Mouse (Mus musculus): ENCODE data around the gene Spata21. TPM values are rescaled to one million over a fixed set of nuclear protein-coding genes. Genes with fewer than 3 reads are reported as not detected.

Spata21 gene
- 0.33 TPM in 1 of 2 replicates, not detected in the other for polyA plus RNA-seq (2014; fragmentation: Nextera tagmentation; extraction: Ambion mirVana)

GRCm38 (mm10) chr4:141088033-141088432 is at the start of gene Spata21:
Gene Spata21, plus strand, starts transcription at chr4:141088333.
- Histone ChIP-seq H3K4me2 (ENCODE audit: low read depth, low read length) (no peak within 1 kb of the TSS), H3K9me3 (ENCODE audit: control insufficient read depth, low read length) (no peaks in the 10 kb centered on the region), H3K4me3 (ENCODE audit: low read depth, low read length) (no peak within 1 kb of the TSS), H3K36me3 (ENCODE audit: control insufficient read depth, insufficient read depth, low read length) (no peaks in the 10 kb centered on the region), H3K9ac (ENCODE audit: low read depth, low read length) (no peak within 1 kb of the TSS), H3K27ac (replicated peaks; ENCODE audit: low read depth, low read length) (no peak within 1 kb of the TSS), H3K4me1 (ENCODE audit: control insufficient read depth, insufficient read depth, low read length) (no peaks in the 10 kb centered on the region), H3K27me3 (replicated peaks; ENCODE audit: control insufficient read depth, insufficient read depth, low read length) (no peaks in the 10 kb centered on the region)
- 72% methylated on average over 6 of the region's 6 CpGs for WGBS
- ATAC-seq (ENCODE audit: low read depth) (no peak), DNase-seq (ENCODE audit: low spot score) (no peak)

DNA sequence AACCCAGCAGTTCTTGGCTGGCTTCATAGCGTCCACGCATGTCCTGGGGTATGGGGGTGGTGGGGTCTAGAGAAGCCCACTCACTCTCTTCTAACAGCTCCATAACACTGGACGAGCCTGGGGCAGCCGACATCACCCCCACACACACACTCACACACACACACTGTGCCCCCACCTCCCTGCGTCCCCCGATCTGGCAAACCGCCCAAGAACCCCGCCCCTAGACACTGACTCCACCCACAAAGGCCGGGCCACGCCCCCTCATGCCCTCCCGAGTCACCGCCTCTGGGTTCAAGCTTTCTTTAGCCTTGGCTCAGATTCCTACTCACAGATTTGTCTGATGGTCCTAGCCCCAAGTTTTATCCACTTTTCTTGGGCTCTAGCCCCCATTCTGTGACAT is 47.0 kb upstream of the Spata21 start:
- no peak overlapping the region for H3K4me2 ChIP-seq (ENCODE audit: low read depth, low read length)
- H3K4me3 ChIP-seq (ENCODE audit: low read depth, low read length) = no peak overlapping the region
- no peaks in the 10 kb centered on the region for H3K27me3 ChIP-seq (replicated peaks; ENCODE audit: control insufficient read depth, insufficient read depth, low read length)
- ATAC-seq (ENCODE audit: low read depth) = no peak
- H3K27ac ChIP-seq (replicated peaks; ENCODE audit: low read depth, low read length) = no peak overlapping the region
- no peak overlapping the region for H3K9ac ChIP-seq (ENCODE audit: low read depth, low read length)
- DNase-seq (ENCODE audit: low spot score) = no peak
- 59% methylated on average over 11 of the region's 12 CpGs for WGBS
- peaks cover 24% of the 10 kb centered on the region; the same call in 1 of the 2 replicates for H3K36me3 ChIP-seq (ENCODE audit: control insufficient read depth, insufficient read depth, low read length)
- no peaks in the 10 kb centered on the region for H3K9me3 ChIP-seq (ENCODE audit: control insufficient read depth, low read length)
- H3K4me1 ChIP-seq (ENCODE audit: control insufficient read depth, insufficient read depth, low read length) = no peaks in the 10 kb centered on the region

DNA sequence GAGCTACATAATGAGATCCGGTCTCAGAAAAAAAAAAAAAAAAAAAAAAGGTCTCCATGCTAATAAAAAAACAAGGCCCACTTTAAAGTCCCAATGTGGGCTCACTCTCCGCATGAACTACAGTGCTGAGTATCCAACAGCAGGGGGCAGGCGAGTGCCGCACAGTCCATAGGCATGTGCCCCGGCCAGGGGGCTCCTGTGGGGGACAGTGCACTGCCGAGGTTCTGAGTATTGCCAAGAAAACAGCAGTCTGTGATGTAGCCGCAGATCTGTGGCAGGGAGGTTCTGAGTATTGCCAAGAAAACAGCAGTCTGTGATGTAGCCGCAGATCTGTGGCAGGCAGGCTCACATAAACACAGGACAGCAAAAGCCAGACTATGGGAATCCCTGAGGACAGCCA is 43.3 kb upstream of the Spata21 start:
- Histone ChIP-seq H3K9ac (ENCODE audit: low read depth, low read length) (no peak overlapping the region), H3K4me1 (ENCODE audit: control insufficient read depth, insufficient read depth, low read length) (no peaks in the 10 kb centered on the region), H3K9me3 (ENCODE audit: control insufficient read depth, low read length) (no peaks in the 10 kb centered on the region), H3K4me3 (ENCODE audit: low read depth, low read length) (no peak overlapping the region), H3K4me2 (ENCODE audit: low read depth, low read length) (no peak overlapping the region), H3K36me3 (ENCODE audit: control insufficient read depth, insufficient read depth, low read length) (peaks cover 24% of the 10 kb centered on the region; the same call in 1 of the 2 replicates), H3K27me3 (replicated peaks; ENCODE audit: control insufficient read depth, insufficient read depth, low read length) (no peaks in the 10 kb centered on the region), H3K27ac (replicated peaks; ENCODE audit: low read depth, low read length) (peak overlapping the region; percentile 46)
- 13% methylated on average over 8 of the region's 8 CpGs for WGBS
- peak; percentile 86 for DNase-seq (ENCODE audit: low spot score)
- ATAC-seq (ENCODE audit: low read depth) = peak; percentile 81

DNA sequence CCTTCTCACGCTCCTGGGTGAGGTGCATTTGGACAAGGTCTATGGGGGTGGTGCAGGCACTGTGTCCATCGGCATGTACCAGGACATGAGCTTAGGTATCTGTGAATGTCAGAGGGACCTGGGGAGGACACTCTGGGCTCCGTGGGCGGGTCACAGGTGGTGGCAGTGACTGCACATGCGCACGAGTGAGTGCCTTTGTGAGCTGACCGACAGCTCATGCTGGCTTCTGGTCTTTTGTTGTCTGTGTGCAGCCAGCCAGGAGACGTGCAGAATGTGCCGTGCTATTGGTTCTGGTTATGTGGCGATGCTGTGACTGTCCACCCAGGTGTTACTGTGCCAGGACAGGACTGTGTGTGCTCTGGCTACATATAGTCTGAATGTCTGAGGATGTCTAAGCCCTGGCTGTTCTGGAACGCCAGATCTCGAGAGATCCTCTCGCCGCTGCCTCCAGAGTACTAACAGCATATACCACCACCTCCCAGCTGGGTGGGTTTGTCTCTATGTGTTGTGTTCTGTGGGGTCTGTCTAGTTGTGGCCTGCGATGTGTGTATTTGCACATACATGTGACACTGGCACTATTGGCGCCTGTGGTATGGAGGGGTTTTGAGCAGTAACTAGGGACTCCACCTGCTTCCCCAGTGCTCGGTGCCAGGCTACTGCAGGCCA is 39.2 kb upstream of the Spata21 start:
- DNase-seq (ENCODE audit: low spot score) (no peak), ATAC-seq (ENCODE audit: low read depth) (no peak)
- peaks cover 16% of the 10 kb centered on the region; the same call in 1 of the 2 replicates for H3K36me3 ChIP-seq (ENCODE audit: control insufficient read depth, insufficient read depth, low read length)
- no peak overlapping the region for H3K4me2 ChIP-seq (ENCODE audit: low read depth, low read length)
- no peaks in the 10 kb centered on the region for H3K9me3 ChIP-seq (ENCODE audit: control insufficient read depth, low read length)
- H3K4me1 ChIP-seq (ENCODE audit: control insufficient read depth, insufficient read depth, low read length) = peaks cover 5% of the 10 kb centered on the region; the same call in 1 of the 2 replicates
- WGBS = 81% methylated on average over 16 of the region's 17 CpGs
- no peak overlapping the region for H3K9ac ChIP-seq (ENCODE audit: low read depth, low read length)
- H3K27ac ChIP-seq (replicated peaks; ENCODE audit: low read depth, low read length) = no peak overlapping the region
- H3K4me3 ChIP-seq (ENCODE audit: low read depth, low read length) = no peak overlapping the region
- no peaks in the 10 kb centered on the region for H3K27me3 ChIP-seq (replicated peaks; ENCODE audit: control insufficient read depth, insufficient read depth, low read length)

DNA sequence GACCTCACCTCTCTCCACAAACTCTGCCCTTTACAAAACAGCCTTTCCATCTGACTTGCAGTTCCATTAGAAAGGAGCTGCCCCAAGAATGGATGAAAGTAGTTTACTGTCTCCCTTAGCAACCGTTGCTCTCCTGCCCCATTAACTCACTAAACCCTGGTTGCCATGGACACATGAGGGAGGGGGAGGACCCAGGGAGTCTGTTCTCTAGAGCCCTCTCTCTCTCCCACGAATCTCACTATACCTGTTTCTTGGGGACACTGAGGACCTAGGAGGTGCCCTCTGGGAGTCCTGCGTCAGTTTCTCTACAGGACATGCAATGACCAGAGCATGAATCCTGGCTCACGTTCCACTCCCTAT is 38.7 kb upstream of the Spata21 start:
- Histone ChIP-seq H3K27ac (replicated peaks; ENCODE audit: low read depth, low read length) (no peak overlapping the region), H3K36me3 (ENCODE audit: control insufficient read depth, insufficient read depth, low read length) (peaks cover 18% of the 10 kb centered on the region; the same call in 1 of the 2 replicates), H3K4me2 (ENCODE audit: low read depth, low read length) (no peak overlapping the region), H3K9ac (ENCODE audit: low read depth, low read length) (no peak overlapping the region), H3K9me3 (ENCODE audit: control insufficient read depth, low read length) (no peaks in the 10 kb centered on the region), H3K4me1 (ENCODE audit: control insufficient read depth, insufficient read depth, low read length) (peaks cover 7% of the 10 kb centered on the region; the same call in 1 of the 2 replicates), H3K4me3 (ENCODE audit: low read depth, low read length) (no peak overlapping the region), H3K27me3 (replicated peaks; ENCODE audit: control insufficient read depth, insufficient read depth, low read length) (no peaks in the 10 kb centered on the region)
- peak; percentile 33; the same call in 1 of the 2 replicates for ATAC-seq (ENCODE audit: low read depth)
- 44% methylated on average over 4 of the region's 4 CpGs for WGBS
- DNase-seq (ENCODE audit: low spot score) = peak; percentile 81

DNA sequence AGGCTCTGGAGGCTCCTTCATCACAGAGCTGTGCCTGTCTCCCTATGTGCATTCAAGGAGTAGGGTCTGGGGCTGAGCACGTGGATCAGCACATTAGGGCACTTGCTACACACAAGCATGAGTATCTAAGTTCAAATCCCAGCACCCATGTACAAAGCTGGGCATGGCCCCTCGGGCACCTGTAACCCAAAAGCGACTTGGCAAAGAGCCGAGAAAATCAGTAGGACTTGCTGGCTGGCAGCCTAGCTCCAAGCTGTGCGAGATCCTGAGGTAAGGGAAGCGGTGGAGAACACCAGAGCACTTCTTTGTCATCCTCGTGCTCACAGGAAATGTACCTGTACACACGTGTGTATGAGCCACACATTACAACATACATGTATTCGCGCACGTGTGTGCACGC is 35.7 kb upstream of the Spata21 start:
- peaks cover 36% of the 10 kb centered on the region for H3K36me3 ChIP-seq (ENCODE audit: control insufficient read depth, insufficient read depth, low read length)

DNA sequence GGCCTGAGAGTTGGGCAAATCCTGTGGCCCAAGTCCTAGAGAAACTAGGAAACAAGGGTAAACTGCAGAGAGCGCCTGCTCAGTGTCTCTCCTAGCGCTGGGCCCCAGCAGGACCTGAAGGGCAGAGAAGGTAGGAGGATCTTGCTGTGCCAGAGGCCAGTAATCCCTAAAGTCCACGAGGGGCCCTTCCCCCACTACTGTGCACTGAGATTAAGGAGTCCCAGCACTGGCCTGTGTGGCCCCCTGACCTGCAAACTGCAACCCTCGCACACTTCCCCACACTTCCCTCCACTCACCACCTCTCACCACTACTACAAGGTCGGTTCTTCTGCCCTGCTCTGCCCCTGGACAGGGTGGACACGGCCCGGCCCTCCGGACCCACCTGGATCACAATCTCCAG is 35.0 kb upstream of the Spata21 start:
- peaks cover 38% of the 10 kb centered on the region for H3K36me3 ChIP-seq (ENCODE audit: control insufficient read depth, insufficient read depth, low read length)
- no peaks in the 10 kb centered on the region for H3K27me3 ChIP-seq (replicated peaks; ENCODE audit: control insufficient read depth, insufficient read depth, low read length)
- H3K4me3 ChIP-seq (ENCODE audit: low read depth, low read length) = no peak overlapping the region
- H3K9me3 ChIP-seq (ENCODE audit: control insufficient read depth, low read length) = no peaks in the 10 kb centered on the region
- peaks cover 7% of the 10 kb centered on the region; the same call in 1 of the 2 replicates for H3K4me1 ChIP-seq (ENCODE audit: control insufficient read depth, insufficient read depth, low read length)
- ATAC-seq (ENCODE audit: low read depth) (no peak), DNase-seq (ENCODE audit: low spot score) (no peak)
- 0 out of 2 replicates have a peak overlapping the region, but pooled peaks have one; percentile 34 for H3K9ac ChIP-seq (ENCODE audit: low read depth, low read length)
- H3K27ac ChIP-seq (replicated peaks; ENCODE audit: low read depth, low read length) = 0 out of 2 replicates have a peak overlapping the region, but pooled peaks have one; percentile 36
- peak overlapping the region; percentile 19; the same call in 1 of the 2 replicates for H3K4me2 ChIP-seq (ENCODE audit: low read depth, low read length)
- WGBS = 42% methylated on average over 8 of the region's 8 CpGs

More for the DNA sequence above, 35.7 kb upstream of the Spata21 start:
- ATAC-seq (ENCODE audit: low read depth) (no peak), DNase-seq (ENCODE audit: low spot score) (no peak)
- 83% methylated on average over 12 of the region's 12 CpGs for WGBS
- no peak overlapping the region for H3K4me2 ChIP-seq (ENCODE audit: low read depth, low read length)
- no peak overlapping the region for H3K27ac ChIP-seq (replicated peaks; ENCODE audit: low read depth, low read length)
- H3K27me3 ChIP-seq (replicated peaks; ENCODE audit: control insufficient read depth, insufficient read depth, low read length) = no peaks in the 10 kb centered on the region
- H3K4me3 ChIP-seq (ENCODE audit: low read depth, low read length) = no peak overlapping the region
- H3K9me3 ChIP-seq (ENCODE audit: control insufficient read depth, low read length) = no peaks in the 10 kb centered on the region
- H3K4me1 ChIP-seq (ENCODE audit: control insufficient read depth, insufficient read depth, low read length) = peaks cover 7% of the 10 kb centered on the region; the same call in 1 of the 2 replicates
- no peak overlapping the region for H3K9ac ChIP-seq (ENCODE audit: low read depth, low read length)

DNA sequence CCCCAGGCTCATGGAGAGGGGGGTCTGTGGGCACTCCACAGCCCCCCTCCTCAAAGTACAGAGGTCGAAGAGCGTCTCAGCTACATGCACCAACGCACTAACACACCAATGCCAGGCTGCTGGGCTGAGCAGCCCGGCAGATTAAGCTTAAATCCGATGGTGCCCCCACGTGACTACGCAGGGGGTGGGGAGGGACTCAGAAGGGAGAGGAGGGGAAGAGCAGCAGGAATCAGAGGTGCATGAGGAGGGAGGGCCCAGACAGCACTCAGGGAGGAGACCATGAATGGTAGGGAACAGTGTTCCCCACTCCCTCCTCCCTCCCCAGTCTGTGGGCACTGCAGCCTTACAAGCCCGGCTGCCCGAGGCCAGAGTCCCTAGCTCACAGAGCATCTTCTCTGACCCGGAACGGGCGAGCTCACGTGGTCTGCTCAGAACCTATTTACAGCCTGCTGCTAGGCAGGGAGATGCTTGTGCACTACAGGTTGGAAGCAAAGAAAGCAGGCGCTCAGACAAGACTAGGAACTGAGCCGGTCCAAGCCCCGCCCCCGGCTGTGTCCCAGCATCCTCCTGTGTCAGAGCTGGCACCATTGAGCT is 34.5 kb upstream of the Spata21 start:
- Histone ChIP-seq H3K27ac (replicated peaks; ENCODE audit: low read depth, low read length) (peak overlapping the region; percentile 36; the same call in 1 of the 2 replicates), H3K27me3 (replicated peaks; ENCODE audit: control insufficient read depth, insufficient read depth, low read length) (no peaks in the 10 kb centered on the region), H3K9me3 (ENCODE audit: control insufficient read depth, low read length) (no peaks in the 10 kb centered on the region), H3K9ac (ENCODE audit: low read depth, low read length) (0 out of 2 replicates have a peak overlapping the region, but pooled peaks have one; percentile 34), H3K4me2 (ENCODE audit: low read depth, low read length) (peak overlapping the region; percentile 19; the same call in 1 of the 2 replicates), H3K4me3 (ENCODE audit: low read depth, low read length) (no peak overlapping the region), H3K36me3 (ENCODE audit: control insufficient read depth, insufficient read depth, low read length) (peaks cover 38% of the 10 kb centered on the region), H3K4me1 (ENCODE audit: control insufficient read depth, insufficient read depth, low read length) (peaks cover 7% of the 10 kb centered on the region; the same call in 1 of the 2 replicates)
- peak; percentile 64 for DNase-seq (ENCODE audit: low spot score)
- ATAC-seq (ENCODE audit: low read depth) = peak; percentile 54
- WGBS = 31% methylated on average over 17 of the region's 17 CpGs

Measured in embryonic facial prominence, embryonic 14.5 days (tissue).